Mouse (Mus musculus) forebrain, embryonic 14.5 days (tissue): ENCODE measurements at regions not wholly inside any gene's neighbourhood (a gene's known extent, or its start where the extent isn't known, plus 50 kb on each side); places are given as distances from the start of the nearest gene placed in this dataset.

Source experiments
- ATAC-seq: fragments of 200-750 bp; cut with Nextera tagmentation; 2 replicates; pipeline ENCODE4 v1.8.0; 2017; ENCODE audit warnings: mild to moderate bottlenecking, moderate library complexity
- DNase-seq: peaks from one replicate; pipeline ENCODE4 v3.0.0-alpha.2; 2015; ENCODE audit warnings: low spot score
- H3K27ac ChIP-seq: fragments of 300-500 bp; sonication (generic); 2 replicates; pipeline ENCODE4 v1.5.1; 2014; ENCODE audit warnings: low read depth, mild to moderate bottlenecking, control low read depth, low read length, moderate library complexity
- H3K27me3 ChIP-seq: fragments of 300-500 bp; sonication (generic); replicated peaks from 2 replicates; pipeline ENCODE4 v1.6.1; 2014; ENCODE audit warnings: low read length, control low read depth, mixed read lengths; ENCODE audit not compliant: control insufficient read depth, insufficient read depth
- H3K36me3 ChIP-seq: fragments of 300-500 bp; sonication (generic); 2 replicates; pipeline ENCODE4 v1.6.1; 2014; ENCODE audit warnings: low read length, control low read depth; ENCODE audit not compliant: control insufficient read depth, insufficient read depth
- H3K4me1 ChIP-seq: fragments of 300-500 bp; sonication (generic); 2 replicates; pipeline ENCODE4 v1.6.1; 2014; ENCODE audit warnings: antibody characterized with exemption, low read length, control low read depth; ENCODE audit not compliant: control insufficient read depth, insufficient read depth
- H3K4me2 ChIP-seq: fragments of 300-500 bp; sonication (generic); 2 replicates; pipeline ENCODE4 v1.6.1; 2014; ENCODE audit warnings: mild to moderate bottlenecking, control low read depth, low read length
- H3K4me3 ChIP-seq: fragments of 300-500 bp; sonication (generic); 2 replicates; pipeline ENCODE4 v1.5.1; 2014; ENCODE audit warnings: low read depth, low read length, control low read depth
- H3K9ac ChIP-seq: fragments of 300-500 bp; sonication (generic); 2 replicates; pipeline ENCODE4 v1.6.1; 2014; ENCODE audit warnings: mild to moderate bottlenecking, low read length, control low read depth, moderate library complexity
- H3K9me3 ChIP-seq: fragments of 300-500 bp; sonication (generic); replicated peaks from 2 replicates; pipeline ENCODE4 v1.6.1; 2016; ENCODE audit warnings: low read length, control low read depth, mixed read lengths; ENCODE audit not compliant: control insufficient read depth
- WGBS: fragments of 180-500 bp; shearing (Covaris S2); extraction: QIAGEN DNeasy Blood & Tissue Kit; methylation state at CpG from one replicate; pipeline ENCODE4 v1.1.7; 2014; 5-methylcytosine and 5-hydroxymethylcytosine counted together

GRCm38 (mm10) chr8:26677584-26678138 lies 299.5 kb upstream of the Zfp703 start:
- Histone ChIP-seq H3K36me3 (no peaks in the 10 kb centered on the region), H3K4me2 (peak overlapping the region; percentile 28), H3K27ac (peak overlapping the region; percentile 33; the same call in 1 of the 2 replicates), H3K27me3 (no peaks in the 10 kb centered on the region), H3K9ac (no peak overlapping the region), H3K4me1 (peaks cover 14% of the 10 kb centered on the region), H3K9me3 (no peaks in the 10 kb centered on the region), H3K4me3 (no peak overlapping the region)
- DNase-seq = peak; percentile 94
- ATAC-seq = peak; percentile 92
- 9% methylated on average over 18 of the region's 18 CpGs for WGBS

GRCm38 (mm10) chr8:26680891-26681381 lies 296.2 kb upstream of the Zfp703 start:
- H3K9ac ChIP-seq = no peak overlapping the region
- no peaks in the 10 kb centered on the region for H3K27me3 ChIP-seq
- H3K9me3 ChIP-seq = no peaks in the 10 kb centered on the region
- no peak overlapping the region for H3K4me3 ChIP-seq
- peak; percentile 56 for DNase-seq
- no peak overlapping the region for H3K27ac ChIP-seq
- peaks cover 12% of the 10 kb centered on the region for H3K4me1 ChIP-seq
- ATAC-seq = no peak
- 73% methylated on average over 11 of the region's 11 CpGs for WGBS
- no peak overlapping the region for H3K4me2 ChIP-seq
- H3K36me3 ChIP-seq = no peaks in the 10 kb centered on the region

GRCm38 (mm10) chr8:26687146-26687545 lies 290.0 kb upstream of the Zfp703 start:
- DNase-seq (peak; percentile 76), ATAC-seq (peak; percentile 64)
- no peak overlapping the region for H3K27ac ChIP-seq
- H3K4me1 ChIP-seq = peaks cover 16% of the 10 kb centered on the region
- H3K9ac ChIP-seq = no peak overlapping the region
- H3K4me3 ChIP-seq = no peak overlapping the region
- no peaks in the 10 kb centered on the region for H3K27me3 ChIP-seq
- no peak overlapping the region for H3K4me2 ChIP-seq
- H3K36me3 ChIP-seq = no peaks in the 10 kb centered on the region
- H3K9me3 ChIP-seq = no peaks in the 10 kb centered on the region

GRCm38 (mm10) chr8:26688035-26688434 lies 289.1 kb upstream of the Zfp703 start:
- Histone ChIP-seq H3K27me3 (no peaks in the 10 kb centered on the region), H3K36me3 (no peaks in the 10 kb centered on the region), H3K9me3 (no peaks in the 10 kb centered on the region), H3K4me1 (peaks cover 16% of the 10 kb centered on the region), H3K9ac (no peak overlapping the region), H3K27ac (no peak overlapping the region), H3K4me3 (no peak overlapping the region), H3K4me2 (no peak overlapping the region)
- DNase-seq (no peak), ATAC-seq (no peak)
- WGBS = 84% methylated on average over 4 of the region's 4 CpGs

- Histone ChIP-seq H3K27ac (no peak overlapping the region; the same call in 1 of the 2 replicates), H3K4me1 (peaks cover 16% of the 10 kb centered on the region), H3K9ac (no peak overlapping the region), H3K4me2 (no peak overlapping the region), H3K4me3 (no peak overlapping the region), H3K27me3 (no peaks in the 10 kb centered on the region), H3K36me3 (no peaks in the 10 kb centered on the region), H3K9me3 (no peaks in the 10 kb centered on the region)
- ATAC-seq (peak; percentile 38; the same call in 1 of the 2 replicates), DNase-seq (no peak)
- WGBS = 70% methylated on average over 5 of the region's 5 CpGs
Measured at GRCm38 (mm10) chr8:26688745-26689478, 288.2 kb upstream of the Zfp703 start.

- Histone ChIP-seq H3K36me3 (no peaks in the 10 kb centered on the region), H3K9ac (no peak overlapping the region), H3K27ac (peak overlapping the region; percentile 29; the same call in 1 of the 2 replicates), H3K9me3 (no peaks in the 10 kb centered on the region), H3K4me3 (no peak overlapping the region), H3K27me3 (no peaks in the 10 kb centered on the region), H3K4me1 (peaks cover 16% of the 10 kb centered on the region), H3K4me2 (no peak overlapping the region)
- WGBS = 21% methylated on average over 10 of the region's 10 CpGs
- ATAC-seq (peak; percentile 63), DNase-seq (peak; percentile 75)
Measured at GRCm38 (mm10) chr8:26689479-26690177, 287.5 kb upstream of the Zfp703 start.

GRCm38 (mm10) chr8:26690178-26690735 lies 286.9 kb upstream of the Zfp703 start:
- WGBS = 71% methylated on average over 6 of the region's 6 CpGs
- ATAC-seq (no peak), DNase-seq (no peak)
- Histone ChIP-seq H3K36me3 (no peaks in the 10 kb centered on the region), H3K27me3 (no peaks in the 10 kb centered on the region), H3K9ac (no peak overlapping the region), H3K4me3 (no peak overlapping the region), H3K9me3 (no peaks in the 10 kb centered on the region), H3K27ac (0 out of 2 replicates have a peak overlapping the region, but pooled peaks have one; percentile 29), H3K4me2 (no peak overlapping the region), H3K4me1 (peaks cover 16% of the 10 kb centered on the region)

- ATAC-seq (no peak), DNase-seq (no peak)
- H3K36me3 ChIP-seq = no peaks in the 10 kb centered on the region
- no peaks in the 10 kb centered on the region for H3K27me3 ChIP-seq
- WGBS = 91% methylated on average over 1 of the region's 4 CpGs
- no peak overlapping the region for H3K4me2 ChIP-seq
- no peaks in the 10 kb centered on the region for H3K4me1 ChIP-seq
- H3K27ac ChIP-seq = no peak overlapping the region
- no peak overlapping the region for H3K4me3 ChIP-seq
- no peak overlapping the region for H3K9ac ChIP-seq
- H3K9me3 ChIP-seq = no peaks in the 10 kb centered on the region
Measured at GRCm38 (mm10) chr8:26697579-26698084, 279.5 kb upstream of the Zfp703 start.
